Mouse (Mus musculus): ENCODE measurements at regions not wholly inside any gene's neighbourhood (a gene's known extent, or its start where the extent isn't known, plus 50 kb on each side); places are given as distances from the start of the nearest gene placed in this dataset.

DNA sequence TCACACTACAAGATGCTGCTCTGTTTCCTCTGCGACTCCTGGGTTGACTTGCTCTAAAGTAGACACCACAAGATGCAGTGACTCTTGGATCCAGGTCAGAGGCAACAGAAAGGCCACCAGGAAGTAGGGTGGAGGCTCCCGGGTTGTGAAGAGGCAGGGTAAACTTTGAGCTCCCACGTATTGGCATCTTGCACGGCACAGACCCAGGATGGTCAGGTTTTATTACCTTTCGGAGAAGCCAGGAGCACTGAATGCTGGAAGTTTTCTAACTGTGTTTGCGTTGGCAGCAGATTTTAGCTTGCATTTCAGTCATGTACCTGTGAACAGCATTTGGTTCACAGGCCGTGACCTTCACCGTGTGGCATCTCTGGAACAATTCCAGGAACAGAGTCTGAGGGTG is 227.2 kb upstream of the Foxq1 start:
- 62% methylated on average over 8 of the region's 8 CpGs for WGBS (ENCODE audit: insufficient replicate concordance)
- ATAC-seq (ENCODE audit: insufficient read depth), result no peak
- H3K9ac ChIP-seq (replicated peaks), result no peak overlapping the region
- no peak overlapping the region for H3K27ac ChIP-seq
- no peak overlapping the region for H3K4me2 ChIP-seq (ENCODE audit: low read depth)
- TF ChIP-seq CTCF (IDR thresholded peaks at IDR 0.05; ENCODE audit: low read depth) (no peak), EP300 (IDR thresholded peaks at IDR 0.05; ENCODE audit: low read depth) (no peak)
- no peaks in the 10 kb centered on the region for H3K36me3 ChIP-seq (replicated peaks; ENCODE audit: control insufficient read depth, insufficient read depth, low read depth)
- DNase-seq (ENCODE audit: low read depth in 3 of 3, low spot score in 3 of 3), result no peak
- no peaks in the 10 kb centered on the region for H3K9me3 ChIP-seq (ENCODE audit: control insufficient read depth, low read length)
- H3K4me1 ChIP-seq (replicated peaks; ENCODE audit: control insufficient read depth in 2 of 2, insufficient read depth in 2 of 2, low read length in 1 of 2), result no peaks in the 10 kb centered on the region
- no peaks in the 10 kb centered on the region for H3K27me3 ChIP-seq (ENCODE audit: control insufficient read depth, insufficient read depth, low read length)
- no peak overlapping the region for H3K4me3 ChIP-seq (ENCODE audit: insufficient read depth in 1 of 2, low read depth in 2 of 2, low read length in 2 of 2)

DNA sequence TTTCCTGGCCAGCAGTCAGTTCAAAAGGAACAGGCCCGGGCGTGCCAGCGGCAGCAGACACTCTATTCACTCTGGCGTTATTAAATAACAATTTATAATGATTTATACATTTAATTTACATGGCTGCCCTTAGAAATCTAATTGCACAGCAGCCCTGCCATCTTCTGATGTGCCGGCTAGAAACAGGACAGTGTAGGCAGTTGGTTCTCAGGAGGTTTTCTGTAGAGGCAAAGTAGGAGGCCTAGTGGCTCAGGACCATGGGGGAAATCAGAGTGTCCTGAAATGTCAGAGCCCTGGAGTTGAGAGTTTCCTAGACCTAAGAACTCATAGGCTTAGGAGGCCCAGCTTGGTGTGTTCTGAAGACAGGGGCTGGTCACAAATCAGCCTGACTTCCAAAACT is 225.2 kb upstream of the Foxq1 start:
- 66% methylated on average over 5 of the region's 5 CpGs for WGBS (ENCODE audit: insufficient replicate concordance)
- H3K4me3 ChIP-seq (ENCODE audit: insufficient read depth in 1 of 2, low read depth in 2 of 2, low read length in 2 of 2), result no peak overlapping the region
- H3K4me2 ChIP-seq (ENCODE audit: low read depth), result no peak overlapping the region
- no peak for ATAC-seq (ENCODE audit: insufficient read depth)
- no peaks in the 10 kb centered on the region for H3K36me3 ChIP-seq (replicated peaks; ENCODE audit: control insufficient read depth, insufficient read depth, low read depth)
- H3K27me3 ChIP-seq (ENCODE audit: control insufficient read depth, insufficient read depth, low read length), result no peaks in the 10 kb centered on the region
- TF ChIP-seq EP300 (IDR thresholded peaks at IDR 0.05; ENCODE audit: low read depth), result no peak
- no peak for TF ChIP-seq CTCF (IDR thresholded peaks at IDR 0.05; ENCODE audit: low read depth)
- no peaks in the 10 kb centered on the region for H3K4me1 ChIP-seq (replicated peaks; ENCODE audit: control insufficient read depth in 2 of 2, insufficient read depth in 2 of 2, low read length in 1 of 2)
- no peak overlapping the region for H3K27ac ChIP-seq
- no peaks in the 10 kb centered on the region for H3K9me3 ChIP-seq (ENCODE audit: control insufficient read depth, low read length)
- DNase-seq (ENCODE audit: low read depth in 3 of 3, low spot score in 3 of 3), result no peak
- H3K9ac ChIP-seq (replicated peaks), result no peak overlapping the region

DNA sequence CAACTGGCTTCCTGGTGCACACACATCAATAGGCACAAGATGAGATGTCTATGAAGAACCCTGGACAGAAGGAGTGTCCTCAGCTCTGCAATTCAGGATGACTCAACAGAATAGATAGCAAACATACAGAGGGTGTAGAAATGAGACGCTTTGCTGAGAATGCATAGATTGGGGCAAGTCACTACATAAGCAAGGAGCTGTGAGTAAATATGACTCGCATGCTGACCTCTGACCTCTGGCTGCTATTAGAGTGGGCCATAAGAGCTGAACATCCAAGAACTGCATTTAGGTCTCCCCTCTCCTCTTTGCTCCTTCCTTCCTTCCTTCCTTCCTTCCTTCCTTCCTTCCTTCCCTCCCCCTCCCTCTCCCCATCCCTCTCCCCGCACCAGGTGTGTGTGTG is 221.0 kb upstream of the Foxq1 start:
- H3K9me3 ChIP-seq (ENCODE audit: control insufficient read depth, low read length), result no peaks in the 10 kb centered on the region
- no peaks in the 10 kb centered on the region for H3K36me3 ChIP-seq (replicated peaks; ENCODE audit: control insufficient read depth, insufficient read depth, low read depth)
- 62% methylated on average over 3 of the region's 3 CpGs for WGBS (ENCODE audit: insufficient replicate concordance)
- no peak for TF ChIP-seq CTCF (IDR thresholded peaks at IDR 0.05; ENCODE audit: low read depth)
- no peak for TF ChIP-seq EP300 (IDR thresholded peaks at IDR 0.05; ENCODE audit: low read depth)
- no peak overlapping the region for H3K4me2 ChIP-seq (ENCODE audit: low read depth)
- 0 out of 4 replicates have a peak, but pooled peaks cover 0 to under 1% of the 10 kb centered on the region in 2 experiments for H3K4me1 ChIP-seq (replicated peaks; ENCODE audit: control insufficient read depth in 2 of 2, insufficient read depth in 2 of 2, low read length in 1 of 2)
- H3K4me3 ChIP-seq (ENCODE audit: insufficient read depth in 1 of 2, low read depth in 2 of 2, low read length in 2 of 2), result no peak overlapping the region
- H3K27me3 ChIP-seq (ENCODE audit: control insufficient read depth, insufficient read depth, low read length), result no peaks in the 10 kb centered on the region
- DNase-seq (ENCODE audit: low read depth in 3 of 3, low spot score in 3 of 3), result no peak
- H3K27ac ChIP-seq, result no peak overlapping the region
- no peak for ATAC-seq (ENCODE audit: insufficient read depth)
- no peak overlapping the region for H3K9ac ChIP-seq (replicated peaks)

DNA sequence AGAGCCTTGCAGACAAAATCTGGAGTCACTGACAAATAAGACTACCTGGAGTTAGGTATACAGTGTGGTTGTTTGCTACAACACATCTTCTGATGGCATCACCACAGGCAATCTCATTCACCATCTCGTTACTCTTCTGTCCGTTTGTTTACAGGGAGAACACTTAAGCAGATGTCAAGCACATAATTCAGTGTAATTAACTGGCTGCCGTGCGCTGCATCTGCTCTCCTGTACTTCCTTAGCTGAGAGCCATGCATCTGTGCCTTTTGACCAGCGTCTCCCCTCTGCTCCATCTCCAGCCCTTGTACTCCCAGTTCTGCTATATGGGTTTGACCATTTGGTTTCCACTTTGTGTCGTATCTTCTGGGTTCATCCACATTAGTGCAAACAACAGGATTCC is 218.3 kb upstream of the Foxq1 start:
- H3K36me3 ChIP-seq (replicated peaks; ENCODE audit: control insufficient read depth, insufficient read depth, low read depth), result no peaks in the 10 kb centered on the region

DNA sequence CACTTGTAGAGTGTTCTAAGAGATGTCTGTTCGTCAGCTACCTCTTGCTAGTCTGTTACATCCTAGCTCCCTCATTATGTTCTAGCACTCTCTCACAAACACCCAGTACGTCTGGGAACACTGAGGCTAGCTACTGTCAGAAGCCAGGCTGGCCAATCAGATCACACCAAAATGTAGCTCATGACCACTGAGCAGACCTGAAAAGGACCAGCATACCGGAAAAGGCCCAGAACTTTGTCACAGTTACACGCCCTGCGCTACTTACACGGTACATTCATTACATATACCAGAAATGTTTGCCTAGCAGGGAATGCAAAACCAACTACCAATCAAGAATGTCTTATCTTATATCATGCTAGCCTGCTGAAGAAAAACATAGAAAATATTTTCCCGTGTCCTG is 216.5 kb upstream of the Foxq1 start:
- no peak overlapping the region for H3K4me2 ChIP-seq (ENCODE audit: low read depth)
- 0 out of 4 replicates have a peak, but pooled peaks cover 0 to 2% of the 10 kb centered on the region in 2 experiments for H3K4me1 ChIP-seq (replicated peaks; ENCODE audit: control insufficient read depth in 2 of 2, insufficient read depth in 2 of 2, low read length in 1 of 2)
- no peaks in the 10 kb centered on the region for H3K9me3 ChIP-seq (ENCODE audit: control insufficient read depth, low read length)
- no peaks in the 10 kb centered on the region for H3K27me3 ChIP-seq (ENCODE audit: control insufficient read depth, insufficient read depth, low read length)
- DNase-seq (ENCODE audit: low read depth in 3 of 3, low spot score in 3 of 3), result no peak
- no peak for ATAC-seq (ENCODE audit: insufficient read depth)
- TF ChIP-seq CTCF (IDR thresholded peaks at IDR 0.05; ENCODE audit: low read depth) (no peak), EP300 (IDR thresholded peaks at IDR 0.05; ENCODE audit: low read depth) (no peak)
- WGBS (ENCODE audit: insufficient replicate concordance), result 63% methylated on average over 7 of the region's 7 CpGs
- H3K9ac ChIP-seq (replicated peaks), result no peak overlapping the region
- no peak overlapping the region for H3K27ac ChIP-seq
- no peaks in the 10 kb centered on the region for H3K36me3 ChIP-seq (replicated peaks; ENCODE audit: control insufficient read depth, insufficient read depth, low read depth)
- H3K4me3 ChIP-seq (ENCODE audit: insufficient read depth in 1 of 2, low read depth in 2 of 2, low read length in 2 of 2), result no peak overlapping the region

More for the DNA sequence above, 218.3 kb upstream of the Foxq1 start:
- Histone ChIP-seq H3K27ac (no peak overlapping the region), H3K4me2 (ENCODE audit: low read depth) (no peak overlapping the region), H3K4me3 (ENCODE audit: insufficient read depth in 1 of 2, low read depth in 2 of 2, low read length in 2 of 2) (no peak overlapping the region), H3K9ac (replicated peaks) (no peak overlapping the region), H3K4me1 (replicated peaks; ENCODE audit: control insufficient read depth in 2 of 2, insufficient read depth in 2 of 2, low read length in 1 of 2) (0 out of 4 replicates have a peak, but pooled peaks cover 0 to 2% of the 10 kb centered on the region in 2 experiments), H3K27me3 (ENCODE audit: control insufficient read depth, insufficient read depth, low read length) (no peaks in the 10 kb centered on the region), H3K9me3 (ENCODE audit: control insufficient read depth, low read length) (no peaks in the 10 kb centered on the region)
- DNase-seq (ENCODE audit: low read depth in 3 of 3, low spot score in 3 of 3) (no peak), ATAC-seq (ENCODE audit: insufficient read depth) (no peak)
- TF ChIP-seq CTCF (IDR thresholded peaks at IDR 0.05; ENCODE audit: low read depth), result no peak
- no peak for TF ChIP-seq EP300 (IDR thresholded peaks at IDR 0.05; ENCODE audit: low read depth)
- WGBS (ENCODE audit: insufficient replicate concordance), result 38% methylated on average over 6 of the region's 6 CpGs
